Mouse (Mus musculus): ENCODE measurements at regions not wholly inside any gene's neighbourhood (a gene's known extent, or its start where the extent isn't known, plus 50 kb on each side); places are given as distances from the start of the nearest gene placed in this dataset.

- Histone ChIP-seq H3K36me3 (ENCODE audit: control insufficient read depth, insufficient read depth, low read length) (no peaks in the 10 kb centered on the region), H3K4me1 (ENCODE audit: control insufficient read depth, insufficient read depth, low read length) (no peaks in the 10 kb centered on the region), H3K79me2 (ENCODE audit: control insufficient read depth, insufficient read depth, low read length) (no peaks in the 10 kb centered on the region), H3K4me3 (ENCODE audit: insufficient read depth, low read depth, low read length) (no peak overlapping the region), H3K27ac (replicated peaks; ENCODE audit: insufficient read depth, low read depth, low read length) (no peak overlapping the region), H3K27me3 (ENCODE audit: control insufficient read depth, insufficient read depth, low read length) (no peaks in the 10 kb centered on the region), H3K9ac (ENCODE audit: low read depth, low read length) (no peak overlapping the region)
- no peak for DNase-seq (ENCODE audit: extremely low read depth, low read depth, low spot score)
- TF ChIP-seq POLR2A (IDR thresholded peaks at IDR 0.05; ENCODE audit: extremely low read depth, insufficient read depth, low read length) (no peak), CTCF (IDR thresholded peaks at IDR 0.05; ENCODE audit: low read depth, low read length) (no peak)
Observed at GRCm38 (mm10) chr15:6191845-6192244, 107.7 kb upstream of the Dab2 start.

GRCm38 (mm10) chr15:6207239-6207638, 92.3 kb upstream of the Dab2 start:
- H3K27ac ChIP-seq (replicated peaks; ENCODE audit: insufficient read depth, low read depth, low read length), result no peak overlapping the region
- TF ChIP-seq POLR2A (IDR thresholded peaks at IDR 0.05; ENCODE audit: extremely low read depth, insufficient read depth, low read length), result no peak
- TF ChIP-seq CTCF (IDR thresholded peaks at IDR 0.05; ENCODE audit: low read depth, low read length), result no peak
- no peak overlapping the region for H3K4me3 ChIP-seq (ENCODE audit: insufficient read depth, low read depth, low read length)
- H3K27me3 ChIP-seq (ENCODE audit: control insufficient read depth, insufficient read depth, low read length), result no peaks in the 10 kb centered on the region
- no peaks in the 10 kb centered on the region; the same call in 1 of the 2 replicates for H3K4me1 ChIP-seq (ENCODE audit: control insufficient read depth, insufficient read depth, low read length)
- WGBS, result 64% methylated on average over 2 of the region's 2 CpGs
- no peak for DNase-seq (ENCODE audit: extremely low read depth, low read depth, low spot score)
- H3K9ac ChIP-seq (ENCODE audit: low read depth, low read length), result no peak overlapping the region
- H3K36me3 ChIP-seq (ENCODE audit: control insufficient read depth, insufficient read depth, low read length), result no peaks in the 10 kb centered on the region
- H3K79me2 ChIP-seq (ENCODE audit: control insufficient read depth, insufficient read depth, low read length), result no peaks in the 10 kb centered on the region

DNA sequence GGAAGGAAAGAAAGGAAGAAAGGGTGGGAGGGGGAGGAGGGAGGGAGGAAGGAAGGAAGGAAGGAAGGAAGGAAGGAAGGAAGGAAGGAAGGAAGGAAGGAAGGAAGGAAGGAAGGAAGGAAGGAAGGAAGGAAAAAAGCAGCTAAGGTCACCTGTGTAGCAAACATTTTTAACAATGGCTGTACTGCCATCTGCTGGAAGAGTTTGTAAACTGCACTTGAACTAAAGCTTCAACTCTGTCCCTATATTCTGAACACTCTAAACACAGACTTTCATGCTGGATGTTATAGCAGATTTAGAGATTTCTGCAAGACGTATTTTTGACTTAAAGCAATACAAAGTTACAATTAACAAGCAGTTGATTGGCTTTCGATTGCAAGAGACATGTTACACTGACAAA, 90.3 kb upstream of the Dab2 start:
- peak; percentile 36; the same call in 1 of the 2 replicates for TF ChIP-seq CTCF (IDR thresholded peaks at IDR 0.05; ENCODE audit: low read depth, low read length)
- no peak for TF ChIP-seq POLR2A (IDR thresholded peaks at IDR 0.05; ENCODE audit: extremely low read depth, insufficient read depth, low read length)
- Histone ChIP-seq H3K4me3 (ENCODE audit: insufficient read depth, low read depth, low read length) (no peak overlapping the region), H3K27me3 (ENCODE audit: control insufficient read depth, insufficient read depth, low read length) (no peaks in the 10 kb centered on the region), H3K4me1 (ENCODE audit: control insufficient read depth, insufficient read depth, low read length) (no peaks in the 10 kb centered on the region; the same call in 1 of the 2 replicates), H3K9ac (ENCODE audit: low read depth, low read length) (no peak overlapping the region), H3K27ac (replicated peaks; ENCODE audit: insufficient read depth, low read depth, low read length) (no peak overlapping the region), H3K36me3 (ENCODE audit: control insufficient read depth, insufficient read depth, low read length) (no peaks in the 10 kb centered on the region), H3K79me2 (ENCODE audit: control insufficient read depth, insufficient read depth, low read length) (no peaks in the 10 kb centered on the region)
- peak; percentile 53 for DNase-seq (ENCODE audit: extremely low read depth, low read depth, low spot score)
- WGBS, result 14% methylated on average over 2 of the region's 2 CpGs

DNA sequence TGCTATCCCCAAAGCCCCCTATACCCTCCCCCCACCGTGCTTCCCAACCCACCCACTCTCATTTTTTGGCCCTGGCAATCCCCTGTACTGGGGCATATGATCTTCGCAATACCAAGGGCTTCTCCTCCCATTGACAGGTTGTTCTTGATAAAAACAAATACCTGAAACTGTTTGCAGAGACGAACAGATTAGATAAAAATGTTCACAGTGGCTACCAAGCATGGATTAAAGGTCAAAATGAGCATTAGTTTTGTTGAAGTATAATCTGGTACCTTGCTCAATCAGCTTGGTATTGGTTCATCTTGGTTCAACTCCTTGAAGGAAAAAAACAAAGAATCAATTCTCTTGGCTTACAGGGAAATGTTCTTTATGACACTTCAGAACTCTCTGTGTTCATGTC, 81.5 kb upstream of the Dab2 start:
- H3K27ac ChIP-seq (replicated peaks; ENCODE audit: insufficient read depth, low read depth, low read length), result no peak overlapping the region
- no peaks in the 10 kb centered on the region for H3K27me3 ChIP-seq (ENCODE audit: control insufficient read depth, insufficient read depth, low read length)
- no peaks in the 10 kb centered on the region for H3K36me3 ChIP-seq (ENCODE audit: control insufficient read depth, insufficient read depth, low read length)
- 23% methylated on average over 3 of the region's 3 CpGs for WGBS
- H3K79me2 ChIP-seq (ENCODE audit: control insufficient read depth, insufficient read depth, low read length), result no peaks in the 10 kb centered on the region
- TF ChIP-seq CTCF (IDR thresholded peaks at IDR 0.05; ENCODE audit: low read depth, low read length), result no peak
- no peak for TF ChIP-seq POLR2A (IDR thresholded peaks at IDR 0.05; ENCODE audit: extremely low read depth, insufficient read depth, low read length)
- H3K4me3 ChIP-seq (ENCODE audit: insufficient read depth, low read depth, low read length), result no peak overlapping the region
- DNase-seq (ENCODE audit: extremely low read depth, low read depth, low spot score), result peak; percentile 94
- H3K9ac ChIP-seq (ENCODE audit: low read depth, low read length), result no peak overlapping the region
- peaks cover 10% of the 10 kb centered on the region for H3K4me1 ChIP-seq (ENCODE audit: control insufficient read depth, insufficient read depth, low read length)

- WGBS, result 29% methylated on average over 1 of the region's 1 CpGs
- DNase-seq (ENCODE audit: extremely low read depth, low read depth, low spot score), result peak; percentile 96
- peaks cover 18% of the 10 kb centered on the region for H3K4me1 ChIP-seq (ENCODE audit: control insufficient read depth, insufficient read depth, low read length)
- no peaks in the 10 kb centered on the region for H3K79me2 ChIP-seq (ENCODE audit: control insufficient read depth, insufficient read depth, low read length)
- no peak for TF ChIP-seq CTCF (IDR thresholded peaks at IDR 0.05; ENCODE audit: low read depth, low read length)
- TF ChIP-seq POLR2A (IDR thresholded peaks at IDR 0.05; ENCODE audit: extremely low read depth, insufficient read depth, low read length), result no peak
- H3K9ac ChIP-seq (ENCODE audit: low read depth, low read length), result no peak overlapping the region
- no peaks in the 10 kb centered on the region for H3K36me3 ChIP-seq (ENCODE audit: control insufficient read depth, insufficient read depth, low read length)
- no peaks in the 10 kb centered on the region for H3K27me3 ChIP-seq (ENCODE audit: control insufficient read depth, insufficient read depth, low read length)
- no peak overlapping the region for H3K4me3 ChIP-seq (ENCODE audit: insufficient read depth, low read depth, low read length)
- peak overlapping the region; percentile 80; the same call in 1 of the 2 replicates for H3K27ac ChIP-seq (replicated peaks; ENCODE audit: insufficient read depth, low read depth, low read length)
Observed at GRCm38 (mm10) chr15:6225227-6225626, 74.4 kb upstream of the Dab2 start.

DNA sequence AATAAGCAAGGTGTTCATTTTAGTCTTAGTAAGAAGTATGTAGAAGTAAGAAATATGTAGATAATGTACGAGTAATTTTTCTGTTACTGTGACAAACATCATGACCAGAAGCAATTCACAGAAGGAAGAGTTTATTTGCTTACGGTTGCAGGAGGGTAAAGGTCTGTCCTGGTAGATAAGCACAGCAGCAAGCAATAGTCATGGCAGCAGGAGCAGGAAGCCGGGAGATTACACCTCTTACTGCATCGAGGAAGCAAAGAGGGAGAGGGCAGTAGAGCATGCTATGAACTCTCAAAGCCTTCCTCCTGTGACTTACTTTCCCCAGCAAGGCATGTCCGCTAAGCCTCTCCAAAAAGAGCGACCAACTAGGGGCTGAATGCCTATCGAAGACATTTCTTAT, 69.0 kb upstream of the Dab2 start:
- 42% methylated on average over 7 of the region's 7 CpGs for WGBS
- H3K27me3 ChIP-seq (ENCODE audit: control insufficient read depth, insufficient read depth, low read length), result no peaks in the 10 kb centered on the region
- TF ChIP-seq POLR2A (IDR thresholded peaks at IDR 0.05; ENCODE audit: extremely low read depth, insufficient read depth, low read length) (no peak), CTCF (IDR thresholded peaks at IDR 0.05; ENCODE audit: low read depth, low read length) (no peak)
- peak; percentile 78 for DNase-seq (ENCODE audit: extremely low read depth, low read depth, low spot score)
- no peak overlapping the region for H3K9ac ChIP-seq (ENCODE audit: low read depth, low read length)
- no peaks in the 10 kb centered on the region for H3K79me2 ChIP-seq (ENCODE audit: control insufficient read depth, insufficient read depth, low read length)
- H3K4me3 ChIP-seq (ENCODE audit: insufficient read depth, low read depth, low read length), result no peak overlapping the region
- H3K36me3 ChIP-seq (ENCODE audit: control insufficient read depth, insufficient read depth, low read length), result no peaks in the 10 kb centered on the region
- peaks cover 7% of the 10 kb centered on the region; the same call in 1 of the 2 replicates for H3K4me1 ChIP-seq (ENCODE audit: control insufficient read depth, insufficient read depth, low read length)
- peak overlapping the region; percentile 80; the same call in 1 of the 2 replicates for H3K27ac ChIP-seq (replicated peaks; ENCODE audit: insufficient read depth, low read depth, low read length)
